Comparison of ENCODE assay signal across 20 mouse cellular contexts in the genomic region with DNA sequence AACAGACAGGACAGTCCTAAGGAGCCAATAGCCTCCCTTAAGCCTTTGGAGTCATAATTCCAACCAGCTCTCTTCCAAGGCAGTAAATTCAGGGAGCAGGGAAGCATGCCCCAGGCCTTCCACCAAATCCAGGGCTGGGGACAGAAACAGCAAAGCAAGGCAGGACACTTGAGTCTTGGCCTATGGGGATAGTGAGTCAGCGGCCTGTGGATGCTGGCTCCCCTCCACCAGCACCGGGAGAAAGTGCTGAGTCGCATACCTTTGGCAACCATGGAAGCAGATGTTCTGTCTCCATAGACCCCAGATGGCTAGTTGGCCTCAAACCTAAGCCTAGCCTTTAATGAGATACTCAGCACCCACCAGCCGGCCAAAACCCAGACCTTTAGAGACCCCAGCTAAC.
A peak's percentile ranks its signal among the peaks of the same experiment; 100 is the strongest.
DNase-seq lines count a peak whose midpoint lies in the region; ATAC-seq lines count a peak whose summit lies in the region.
"Had no signal": no experiment of that assay in that cellular context is flagged by ENCODE, and none has a peak within 500 bp of the region (broad histone marks: within the 10 kb centered on the region; RNA-seq: fewer than 3 reads in every experiment).

No protein-coding gene starts in this region.

- H3K9me3 ChIP-seq in heart, embryonic 10.5 days, result no peaks in the 10 kb centered on the region
- H3K9me3 ChIP-seq: embryonic facial prominence, embryonic 12.5 days; heart, embryonic 13.5 days; kidney, embryonic 15.5 days; liver, embryonic 15.5 days; midbrain, embryonic 12.5 days; neural tube, embryonic 12.5 days had no signal

- H3K4me3 ChIP-seq in heart, embryonic 10.5 days, result no peak overlapping the region
- H3K4me3 ChIP-seq: embryonic facial prominence, embryonic 12.5 days; heart, embryonic 13.5 days; kidney, embryonic 15.5 days; limb, embryonic 13.5 days; liver, embryonic 15.5 days; midbrain, embryonic 12.5 days; neural tube, embryonic 12.5 days had no signal

- peak; percentile 82 for ATAC-seq in erythroblast, adult 5-6 weeks (replicated peaks; ENCODE audit: low FRiP score, poor library complexity, severe bottlenecking)
- ATAC-seq in granulocyte monocyte progenitor cell, adult 5-6 weeks (replicated peaks; ENCODE audit: poor library complexity, severe bottlenecking), result peak; percentile 37; the same call in 1 of the 2 replicates
- ATAC-seq: hindbrain, embryonic 16.5 days; intestine, embryonic 16.5 days had no signal

- intact Hi-C loops in heart, postnatal 25 days (cut with DNase I), result no loop called here

- DNase-seq in heart, embryonic 10.5 days (ENCODE audit: low spot score), result peak; percentile 67
- no peak for DNase-seq in heart, postnatal 25 days (ENCODE audit: low spot score)
- no peak for DNase-seq in layer of hippocampus, adult 8-10 months (ENCODE audit: low spot score in 2 of 2)
- no peak for DNase-seq in cerebellum, adult 9-10 months
- DNase-seq in kidney, adult 8-10 months, result no peak
- DNase-seq: cerebellum, adult 2 months; spleen, adult 18-20 months; thymus, postnatal 4 days had no signal

- no peaks in the 10 kb centered on the region for H3K36me3 ChIP-seq in heart, embryonic 10.5 days
- H3K36me3 ChIP-seq: embryonic facial prominence, embryonic 12.5 days; heart, embryonic 13.5 days; kidney, embryonic 15.5 days; limb, embryonic 13.5 days; liver, embryonic 15.5 days; midbrain, embryonic 12.5 days; neural tube, embryonic 12.5 days had no signal

- H3K27me3 ChIP-seq in heart, embryonic 10.5 days (ENCODE audit: insufficient read depth, poor library complexity, severe bottlenecking), result 0 out of 2 replicates have a peak, but pooled peaks cover 5% of the 10 kb centered on the region
- H3K27me3 ChIP-seq: kidney, embryonic 15.5 days; limb, embryonic 13.5 days; liver, embryonic 15.5 days; midbrain, embryonic 12.5 days; neural tube, embryonic 12.5 days had no signal

- no peak overlapping the region for H3K27ac ChIP-seq in heart, embryonic 10.5 days
- H3K27ac ChIP-seq: embryonic facial prominence, embryonic 12.5 days; heart, embryonic 13.5 days; kidney, embryonic 15.5 days; limb, embryonic 13.5 days; liver, embryonic 15.5 days; macrophage; midbrain, embryonic 12.5 days; neural tube, embryonic 12.5 days had no signal

- WGBS in heart, embryonic 10.5 days, result 83% methylated on average over 4 of the region's 4 CpGs

- H3K4me1 ChIP-seq in heart, embryonic 10.5 days, result peaks cover 7% of the 10 kb centered on the region
- H3K4me1 ChIP-seq: liver, embryonic 15.5 days had no signal
